Mouse (Mus musculus): ENCODE results near the gene Dtymk. TPM values are rescaled to one million over a fixed set of nuclear protein-coding genes. Genes with fewer than 3 reads are reported as not detected.
"Not testable (repeated sequence)": the region's sequence is repeated elsewhere in the genome, so short reads cannot be mapped to it uniquely, and the experiment has no call there.

The Dtymk gene
- 214 and 218 TPM in 2 replicates for polyA plus RNA-seq (2014; fragmentation: Nextera tagmentation; extraction: Ambion mirVana)

DNA sequence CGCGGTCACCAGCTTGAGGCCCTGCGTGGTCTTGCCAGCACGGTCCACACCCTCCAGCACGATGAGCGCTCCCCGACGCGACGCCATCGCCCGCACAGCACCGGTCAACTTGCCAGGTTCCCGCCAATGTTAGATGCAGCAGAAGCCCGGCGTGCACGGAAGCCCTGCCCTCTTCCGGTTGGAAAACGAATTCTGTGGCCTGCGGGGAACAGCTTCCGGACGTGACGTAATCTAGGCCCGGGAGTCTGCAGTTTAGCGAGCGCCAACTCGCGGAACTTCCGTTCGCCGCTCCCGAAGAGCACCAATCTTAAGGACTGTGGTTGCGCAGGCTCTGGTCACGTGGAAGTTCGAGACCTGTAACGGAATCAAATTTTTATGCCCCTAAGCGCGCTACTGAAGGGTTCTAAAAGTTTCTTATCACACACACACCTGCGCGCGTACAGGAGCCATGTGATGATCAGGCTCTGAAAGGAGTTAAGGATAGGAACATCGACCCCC, at the start of gene Dtymk:
Gene Dtymk, minus strand, starts transcription at position 194 of the 498 bp plus-strand sequence.
- Histone ChIP-seq H3K27ac (replicated peaks; ENCODE audit: low read depth, low read length) (peak within 1 kb of the TSS; percentile 89), H3K36me3 (ENCODE audit: control insufficient read depth, insufficient read depth, low read length) (peaks cover 50% of the 10 kb centered on the region), H3K4me1 (ENCODE audit: control insufficient read depth, insufficient read depth, low read length) (peaks cover 14% of the 10 kb centered on the region), H3K9me3 (ENCODE audit: control insufficient read depth, low read length) (no peaks in the 10 kb centered on the region), H3K9ac (ENCODE audit: low read depth, low read length) (peak within 1 kb of the TSS; percentile 84), H3K27me3 (replicated peaks; ENCODE audit: control insufficient read depth, insufficient read depth, low read length) (no peaks in the 10 kb centered on the region), H3K4me2 (ENCODE audit: low read depth, low read length) (peak within 1 kb of the TSS; percentile 94), H3K4me3 (ENCODE audit: low read depth, low read length) (peak within 1 kb of the TSS; percentile 83)
- DNase-seq (ENCODE audit: low spot score): peak; percentile 99
- WGBS: under 1% methylated on average over 33 of the region's 42 CpGs
- ATAC-seq (ENCODE audit: low read depth): peak; percentile 66

DNA sequence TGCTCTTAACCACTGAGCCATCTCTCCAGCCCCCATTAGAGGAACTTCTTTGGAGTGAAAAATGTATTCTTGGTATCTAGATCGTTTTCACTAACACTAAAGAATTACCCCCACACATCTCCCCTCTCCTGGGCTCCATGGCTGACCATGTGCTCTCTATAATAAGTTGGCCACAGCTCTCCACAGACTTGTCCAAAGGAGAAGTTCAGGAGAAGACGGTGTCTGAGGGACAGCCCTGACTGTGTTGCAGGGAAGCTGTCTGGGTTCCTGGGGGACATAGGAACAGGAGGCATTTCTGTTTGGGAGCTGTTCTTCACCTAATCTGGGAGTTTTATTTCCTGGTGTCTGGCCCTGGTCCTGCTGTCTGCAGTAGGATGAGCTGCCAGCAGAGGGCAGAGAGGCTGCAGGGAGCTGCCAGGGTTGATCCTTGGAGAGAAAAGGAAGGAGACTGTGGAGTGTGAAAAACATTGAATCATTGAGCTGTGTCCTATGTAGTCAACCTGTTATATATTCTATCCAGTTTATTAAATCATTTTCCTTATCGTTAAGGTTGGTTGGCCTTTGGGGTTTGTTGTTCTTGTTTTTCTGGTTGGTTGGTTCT, 44.1 kb upstream of the Dtymk start:
- not testable (repeated sequence) for ATAC-seq (ENCODE audit: low read depth); H3K36me3 ChIP-seq (ENCODE audit: control insufficient read depth, insufficient read depth, low read length); H3K4me1 ChIP-seq (ENCODE audit: control insufficient read depth, insufficient read depth, low read length); H3K27ac ChIP-seq (replicated peaks; ENCODE audit: low read depth, low read length); H3K4me3 ChIP-seq (ENCODE audit: low read depth, low read length); H3K27me3 ChIP-seq (replicated peaks; ENCODE audit: control insufficient read depth, insufficient read depth, low read length); H3K9me3 ChIP-seq (ENCODE audit: control insufficient read depth, low read length); H3K9ac ChIP-seq (ENCODE audit: low read depth, low read length); DNase-seq (ENCODE audit: low spot score); H3K4me2 ChIP-seq (ENCODE audit: low read depth, low read length)
- 54% methylated on average over 1 of the region's 3 CpGs for WGBS

DNA sequence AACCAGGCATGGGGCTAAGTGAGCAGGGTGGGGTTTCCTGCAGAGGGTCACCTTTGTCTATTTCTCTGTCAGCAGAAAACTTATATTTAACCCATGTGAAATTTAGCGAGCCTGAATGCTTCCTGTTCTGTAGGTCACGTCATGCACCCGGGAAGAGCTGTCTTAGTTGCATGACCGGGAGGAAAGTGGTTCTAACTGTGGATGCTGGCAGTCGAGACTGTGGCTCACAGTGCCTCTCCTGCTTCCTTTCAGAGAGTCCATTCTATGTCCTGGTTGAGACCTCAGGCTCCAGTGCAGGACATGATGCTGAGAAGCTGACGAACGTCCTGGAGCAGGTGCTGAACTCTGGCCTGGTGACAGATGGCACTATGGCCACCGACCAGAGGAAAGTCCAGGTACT, 36.8 kb upstream of the Dtymk start:
- not testable (repeated sequence) for H3K4me3 ChIP-seq (ENCODE audit: low read depth, low read length); H3K9me3 ChIP-seq (ENCODE audit: control insufficient read depth, low read length); ATAC-seq (ENCODE audit: low read depth); H3K9ac ChIP-seq (ENCODE audit: low read depth, low read length); H3K4me2 ChIP-seq (ENCODE audit: low read depth, low read length); H3K4me1 ChIP-seq (ENCODE audit: control insufficient read depth, insufficient read depth, low read length); H3K27ac ChIP-seq (replicated peaks; ENCODE audit: low read depth, low read length); DNase-seq (ENCODE audit: low spot score); H3K27me3 ChIP-seq (replicated peaks; ENCODE audit: control insufficient read depth, insufficient read depth, low read length)
- 86% methylated on average over 8 of the region's 8 CpGs for WGBS
- peaks cover 27% of the 10 kb centered on the region; the same call in 1 of the 2 replicates for H3K36me3 ChIP-seq (ENCODE audit: control insufficient read depth, insufficient read depth, low read length)

DNA sequence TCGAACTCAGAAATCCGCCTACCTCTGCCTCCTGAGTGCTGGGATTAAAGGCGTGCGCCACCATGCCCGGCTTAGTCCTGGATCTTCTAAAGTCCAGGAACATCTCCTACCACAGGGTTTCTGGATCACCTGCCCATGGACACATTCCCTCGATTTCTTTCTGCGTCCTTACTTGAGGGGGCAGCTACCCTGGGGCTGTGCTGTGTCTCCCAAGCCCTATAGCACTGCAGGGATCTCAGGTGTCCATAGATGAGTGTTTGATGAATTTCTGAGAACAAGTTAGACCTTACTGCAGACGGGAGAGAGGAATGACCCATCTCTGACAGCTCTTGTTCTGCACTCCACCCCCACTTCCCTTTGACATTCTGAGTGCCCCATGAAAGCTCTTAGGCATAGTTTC, 35.6 kb upstream of the Dtymk start:
- DNase-seq (ENCODE audit: low spot score) (no peak), ATAC-seq (ENCODE audit: low read depth) (no peak)
- Histone ChIP-seq H3K27ac (replicated peaks; ENCODE audit: low read depth, low read length) (no peak overlapping the region), H3K4me2 (ENCODE audit: low read depth, low read length) (no peak overlapping the region), H3K4me1 (ENCODE audit: control insufficient read depth, insufficient read depth, low read length) (no peaks in the 10 kb centered on the region), H3K36me3 (ENCODE audit: control insufficient read depth, insufficient read depth, low read length) (peaks cover 27% of the 10 kb centered on the region; the same call in 1 of the 2 replicates), H3K9ac (ENCODE audit: low read depth, low read length) (no peak overlapping the region), H3K9me3 (ENCODE audit: control insufficient read depth, low read length) (no peaks in the 10 kb centered on the region), H3K27me3 (replicated peaks; ENCODE audit: control insufficient read depth, insufficient read depth, low read length) (no peaks in the 10 kb centered on the region), H3K4me3 (ENCODE audit: low read depth, low read length) (no peak overlapping the region)
- 96% methylated on average over 8 of the region's 8 CpGs for WGBS

DNA sequence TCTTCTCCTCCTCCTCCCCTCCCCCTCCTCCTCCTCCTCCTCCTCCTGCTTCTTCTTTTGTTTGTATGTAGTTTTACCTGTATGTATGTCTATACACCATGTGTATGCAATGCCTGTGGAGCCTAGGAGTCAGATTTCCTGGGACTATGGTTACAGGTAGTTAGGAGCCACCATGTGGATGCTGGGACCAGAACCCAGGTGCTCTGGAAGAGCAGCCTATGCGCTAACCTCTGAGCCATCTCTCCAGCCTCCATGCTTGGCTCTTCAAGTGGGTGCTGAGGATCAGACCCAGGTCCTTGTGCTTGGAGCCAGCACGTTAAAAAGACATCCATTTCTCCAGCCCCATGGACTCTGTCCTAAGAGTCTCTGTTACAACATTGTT, 34.8 kb upstream of the Dtymk start:
- no peak for ATAC-seq (ENCODE audit: low read depth)
- no peak overlapping the region for H3K4me3 ChIP-seq (ENCODE audit: low read depth, low read length)
- no peaks in the 10 kb centered on the region for H3K27me3 ChIP-seq (replicated peaks; ENCODE audit: control insufficient read depth, insufficient read depth, low read length)
- H3K4me1 ChIP-seq (ENCODE audit: control insufficient read depth, insufficient read depth, low read length): no peaks in the 10 kb centered on the region
- H3K9ac ChIP-seq (ENCODE audit: low read depth, low read length): no peak overlapping the region
- H3K4me2 ChIP-seq (ENCODE audit: low read depth, low read length): no peak overlapping the region
- peaks cover 27% of the 10 kb centered on the region; the same call in 1 of the 2 replicates for H3K36me3 ChIP-seq (ENCODE audit: control insufficient read depth, insufficient read depth, low read length)
- WGBS: 88% methylated on average over 2 of the region's 2 CpGs
- no peak for DNase-seq (ENCODE audit: low spot score)
- no peak overlapping the region for H3K27ac ChIP-seq (replicated peaks; ENCODE audit: low read depth, low read length)
- no peaks in the 10 kb centered on the region for H3K9me3 ChIP-seq (ENCODE audit: control insufficient read depth, low read length)

DNA sequence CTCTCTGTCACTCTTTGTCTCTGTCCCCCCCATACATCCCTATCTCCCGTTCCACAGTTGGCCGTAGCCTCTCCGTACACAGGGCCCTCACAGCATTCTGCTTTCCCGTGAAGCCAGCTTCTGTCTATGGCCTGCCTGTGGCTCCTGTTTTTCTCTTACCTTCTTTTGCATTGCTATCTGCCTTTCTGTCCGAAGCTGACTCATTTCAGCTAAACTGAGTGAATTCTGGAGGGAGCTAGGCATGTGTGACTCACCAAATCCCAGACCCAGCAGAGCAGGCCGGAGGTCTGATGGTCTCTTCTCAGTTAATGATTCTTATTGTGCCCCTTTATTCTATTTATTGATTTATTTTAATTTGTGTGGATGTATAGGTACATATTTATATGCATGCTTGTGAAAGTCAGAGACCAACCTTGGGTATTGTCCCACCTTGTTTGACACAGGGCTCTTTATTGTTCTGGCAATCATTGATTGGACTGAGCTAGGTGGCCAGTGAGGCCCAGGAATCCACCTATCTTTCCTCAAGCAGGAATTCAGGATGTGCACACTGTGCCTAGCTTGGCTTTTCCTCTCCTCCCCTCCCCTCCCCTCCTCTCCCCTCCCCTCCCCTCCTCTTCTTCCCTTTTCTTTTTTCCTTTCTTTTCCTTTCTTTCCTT, 34.3 kb upstream of the Dtymk start:
- Histone ChIP-seq H3K27me3 (replicated peaks; ENCODE audit: control insufficient read depth, insufficient read depth, low read length) (no peaks in the 10 kb centered on the region), H3K4me3 (ENCODE audit: low read depth, low read length) (no peak overlapping the region), H3K36me3 (ENCODE audit: control insufficient read depth, insufficient read depth, low read length) (peaks cover 27% of the 10 kb centered on the region; the same call in 1 of the 2 replicates), H3K9me3 (ENCODE audit: control insufficient read depth, low read length) (no peaks in the 10 kb centered on the region), H3K4me2 (ENCODE audit: low read depth, low read length) (no peak overlapping the region), H3K27ac (replicated peaks; ENCODE audit: low read depth, low read length) (no peak overlapping the region), H3K4me1 (ENCODE audit: control insufficient read depth, insufficient read depth, low read length) (no peaks in the 10 kb centered on the region), H3K9ac (ENCODE audit: low read depth, low read length) (no peak overlapping the region)
- ATAC-seq (ENCODE audit: low read depth): no peak
- 89% methylated on average over 6 of the region's 6 CpGs for WGBS
- DNase-seq (ENCODE audit: low spot score): no peak

DNA sequence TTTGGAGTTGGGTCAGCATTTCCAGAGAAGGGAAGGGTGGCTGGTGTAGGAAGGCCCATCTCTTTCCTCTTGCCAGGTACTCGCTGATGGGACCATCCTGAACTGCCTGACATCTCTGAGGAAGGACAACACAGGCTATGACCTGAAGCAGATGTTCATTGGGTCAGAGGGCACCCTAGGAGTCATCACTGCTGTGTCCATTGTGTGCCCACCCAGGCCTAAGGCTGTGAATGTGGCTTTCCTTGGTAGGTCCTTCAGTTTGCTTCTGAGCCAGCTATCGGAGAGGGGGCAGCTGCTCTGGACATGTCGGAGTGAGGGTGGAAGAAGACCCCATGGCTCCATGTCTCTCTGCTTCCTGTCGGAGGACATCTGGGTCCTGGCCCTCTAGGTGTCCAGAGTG, 33.5 kb upstream of the Dtymk start:
- Histone ChIP-seq H3K9ac (ENCODE audit: low read depth, low read length) (no peak overlapping the region), H3K4me2 (ENCODE audit: low read depth, low read length) (no peak overlapping the region), H3K36me3 (ENCODE audit: control insufficient read depth, insufficient read depth, low read length) (peaks cover 27% of the 10 kb centered on the region; the same call in 1 of the 2 replicates), H3K9me3 (ENCODE audit: control insufficient read depth, low read length) (no peaks in the 10 kb centered on the region), H3K4me3 (ENCODE audit: low read depth, low read length) (no peak overlapping the region), H3K27me3 (replicated peaks; ENCODE audit: control insufficient read depth, insufficient read depth, low read length) (no peaks in the 10 kb centered on the region), H3K4me1 (ENCODE audit: control insufficient read depth, insufficient read depth, low read length) (no peaks in the 10 kb centered on the region), H3K27ac (replicated peaks; ENCODE audit: low read depth, low read length) (no peak overlapping the region)
- ATAC-seq (ENCODE audit: low read depth) (no peak), DNase-seq (ENCODE audit: low spot score) (no peak)
- WGBS: 92% methylated on average over 3 of the region's 4 CpGs

DNA sequence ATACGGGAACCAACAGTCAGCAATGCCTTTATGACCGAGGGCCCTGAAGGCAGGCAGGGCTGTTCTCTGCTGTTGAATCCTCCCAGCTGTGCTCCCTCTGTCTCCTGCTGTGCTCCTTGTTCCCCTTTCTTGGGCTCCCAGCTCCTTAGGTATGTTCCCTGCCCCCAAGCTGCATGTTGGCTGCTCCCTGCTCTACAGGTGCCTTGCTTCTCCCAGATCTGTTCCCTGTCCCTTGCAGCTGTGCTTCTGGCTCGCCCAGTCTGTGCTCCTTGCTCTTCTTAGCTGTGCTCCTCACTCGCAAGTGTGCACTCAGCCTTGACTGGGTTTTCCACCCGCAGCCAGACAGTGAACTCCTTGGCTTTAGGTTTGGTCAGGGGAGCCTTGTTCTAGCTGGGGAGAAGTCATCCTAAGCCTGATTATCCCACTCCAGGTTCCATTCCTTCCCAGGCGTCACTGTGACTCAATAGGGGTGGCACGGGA, 33.0 kb upstream of the Dtymk start:
- 83% methylated on average over 7 of the region's 7 CpGs for WGBS
- Histone ChIP-seq H3K4me3 (ENCODE audit: low read depth, low read length) (no peak overlapping the region), H3K4me1 (ENCODE audit: control insufficient read depth, insufficient read depth, low read length) (no peaks in the 10 kb centered on the region), H3K9me3 (ENCODE audit: control insufficient read depth, low read length) (no peaks in the 10 kb centered on the region), H3K36me3 (ENCODE audit: control insufficient read depth, insufficient read depth, low read length) (peaks cover 31% of the 10 kb centered on the region; the same call in 1 of the 2 replicates), H3K4me2 (ENCODE audit: low read depth, low read length) (no peak overlapping the region), H3K9ac (ENCODE audit: low read depth, low read length) (no peak overlapping the region), H3K27ac (replicated peaks; ENCODE audit: low read depth, low read length) (no peak overlapping the region), H3K27me3 (replicated peaks; ENCODE audit: control insufficient read depth, insufficient read depth, low read length) (no peaks in the 10 kb centered on the region)
- DNase-seq (ENCODE audit: low spot score): no peak
- no peak for ATAC-seq (ENCODE audit: low read depth)
